ENCODE assay signal across 15 mouse cellular contexts in the genomic region with DNA sequence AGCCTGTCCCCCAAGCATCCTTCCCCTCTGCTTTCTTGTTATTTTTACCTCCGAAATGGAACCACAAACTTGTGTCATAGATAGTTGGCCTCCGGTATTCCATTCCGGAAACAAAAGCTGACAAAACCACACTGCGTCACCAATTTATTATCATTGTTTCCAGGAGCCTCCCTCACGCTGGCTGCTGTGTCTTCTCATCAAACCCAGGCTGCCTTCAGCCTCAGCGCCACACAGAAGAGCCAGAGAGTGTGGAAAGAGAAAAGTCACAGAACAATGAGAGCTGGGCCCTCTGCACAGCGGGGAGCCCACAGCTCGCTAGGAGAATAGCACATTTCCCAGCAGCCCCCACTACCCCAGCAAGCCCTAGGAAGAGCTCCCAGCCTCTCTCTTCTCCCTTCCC. TPM values are rescaled to one million over a fixed set of nuclear protein-coding genes. Genes with fewer than 3 reads are reported as not detected.
DNase-seq lines count a peak whose midpoint lies in the region; ATAC-seq and TF ChIP-seq lines count a peak whose summit lies in the region.
"Had no signal": no experiment of that assay in that cellular context is flagged by ENCODE, and none has a peak within 500 bp of the region (broad histone marks: within the 10 kb centered on the region; RNA-seq: fewer than 3 reads in every experiment).

No protein-coding gene starts in this region.

- H3K36me3 ChIP-seq in hindbrain, embryonic 13.5 days: peaks cover 37% of the 10 kb centered on the region
- peaks cover 17% of the 10 kb centered on the region; the same call in 1 of the 2 replicates for H3K36me3 ChIP-seq in neural tube, embryonic 15.5 days
- H3K36me3 ChIP-seq: liver, embryonic 13.5 days had no signal

- ATAC-seq in hindbrain, embryonic 13.5 days (ENCODE audit: low FRiP score): no peak
- ATAC-seq in neural tube, embryonic 15.5 days (ENCODE audit: low FRiP score): 0 out of 2 replicates have a peak, but pooled peaks have one; percentile 18

- H3K27me3 ChIP-seq in hindbrain, embryonic 13.5 days: no peaks in the 10 kb centered on the region
- no peaks in the 10 kb centered on the region for H3K27me3 ChIP-seq in neural tube, embryonic 15.5 days (replicated peaks)
- H3K27me3 ChIP-seq: liver, embryonic 13.5 days had no signal

- H3K4me2 ChIP-seq in hindbrain, embryonic 13.5 days: peak overlapping the region; percentile 7; the same call in 1 of the 2 replicates
- H3K4me2 ChIP-seq in neural tube, embryonic 15.5 days: peak overlapping the region; percentile 9; the same call in 1 of the 2 replicates
- H3K4me2 ChIP-seq: heart, embryonic 11.5 days; liver, embryonic 13.5 days had no signal

- H3K27ac ChIP-seq in layer of hippocampus, adult 2 months: peak overlapping the region; percentile 39; the same call in 1 of the 2 replicates
- peak overlapping the region; percentile 79 for H3K27ac ChIP-seq in hindbrain, embryonic 13.5 days
- peak overlapping the region; percentile 60; the same call in 1 of the 2 replicates for H3K27ac ChIP-seq in neural tube, embryonic 15.5 days (replicated peaks)
- H3K27ac ChIP-seq: gastrocnemius, adult 2 months; liver, embryonic 13.5 days had no signal

- H3K9me3 ChIP-seq in hindbrain, embryonic 13.5 days: no peaks in the 10 kb centered on the region
- H3K9me3 ChIP-seq in neural tube, embryonic 15.5 days (replicated peaks): no peaks in the 10 kb centered on the region
- H3K9me3 ChIP-seq: liver, embryonic 13.5 days had no signal

- no peak overlapping the region; the same call in 1 of the 2 replicates for H3K9ac ChIP-seq in hindbrain, embryonic 13.5 days
- no peak overlapping the region for H3K9ac ChIP-seq in neural tube, embryonic 15.5 days (replicated peaks)
- H3K9ac ChIP-seq: liver, embryonic 13.5 days had no signal

- DNase-seq in layer of hippocampus, adult 2 months (ENCODE audit: low spot score in 2 of 2): no peak
- DNase-seq in layer of hippocampus, adult 9-11 months: no peak
- peak; percentile 40 for DNase-seq in brain, adult 2 months (ENCODE audit: low read depth, low spot score)
- DNase-seq in cerebellum, postnatal 25 days: no peak
- DNase-seq in cerebellum, adult 11 months: no peak
- no peak for DNase-seq in cerebellum, postnatal 36 days
- DNase-seq: cerebellum, adult 8-10 months; gastrocnemius, adult 2 months; kidney, postnatal 36 days; liver, embryonic 13.5 days; thymus, postnatal 4 days had no signal

- no peak overlapping the region for H3K4me3 ChIP-seq in layer of hippocampus, adult 2 months
- H3K4me3 ChIP-seq in hindbrain, embryonic 13.5 days: no peak overlapping the region
- no peak overlapping the region for H3K4me3 ChIP-seq in neural tube, embryonic 15.5 days (replicated peaks)
- H3K4me3 ChIP-seq: gastrocnemius, adult 2 months; liver, embryonic 13.5 days; myocyte had no signal

- H3K4me1 ChIP-seq in hindbrain, embryonic 13.5 days (replicated peaks): peaks cover 33% of the 10 kb centered on the region
- H3K4me1 ChIP-seq in neural tube, embryonic 15.5 days: peaks cover 23% of the 10 kb centered on the region
- H3K4me1 ChIP-seq: liver, embryonic 13.5 days had no signal

- 18% methylated on average over 8 of the region's 8 CpGs for WGBS in hindbrain, embryonic 13.5 days
- WGBS in neural tube, embryonic 15.5 days: 26% methylated on average over 8 of the region's 8 CpGs

- no peak for TF ChIP-seq CTCF in layer of hippocampus, adult 2 months (conservative IDR thresholded peaks at IDR 0.05)

RNA-seq across cellular contexts. Expression of gene Prmt8, which starts 46.1 kb away (rescaled TPM):
- 10 to 100 TPM; 66.4 to 67.1 TPM for total RNA-seq in layer of hippocampus, adult 2 months (2021)
- 39.7 and 41.2 TPM in 2 replicates for polyA plus RNA-seq in hindbrain, embryonic 13.5 days (2015; fragmentation: Nextera tagmentation; extraction: Ambion mirVana)
- 32.8 and 37.9 TPM in 2 replicates for polyA plus RNA-seq in neural tube, embryonic 15.5 days (2015; fragmentation: Nextera tagmentation; extraction: Ambion mirVana)
- total RNA-seq: gastrocnemius, adult 2 months had no signal
- polyA plus RNA-seq: myocyte had no signal
